Mouse (Mus musculus) ES-E14 (cell line): ENCODE data around the gene Tnfsf13b.

Experiments
- HCFC1 ChIP-seq: IDR thresholded peaks from 2 replicates; pipeline ENCODE4 v1.6.1; 2012; ENCODE audit warnings: low read length, inconsistent platforms, borderline replicate concordance; ENCODE audit not compliant: insufficient read depth
- ZNF384 ChIP-seq: IDR thresholded peaks from 2 replicates; pipeline ENCODE4 v1.6.1; 2012; ENCODE audit warnings: low read depth, low read length, inconsistent platforms

DNA sequence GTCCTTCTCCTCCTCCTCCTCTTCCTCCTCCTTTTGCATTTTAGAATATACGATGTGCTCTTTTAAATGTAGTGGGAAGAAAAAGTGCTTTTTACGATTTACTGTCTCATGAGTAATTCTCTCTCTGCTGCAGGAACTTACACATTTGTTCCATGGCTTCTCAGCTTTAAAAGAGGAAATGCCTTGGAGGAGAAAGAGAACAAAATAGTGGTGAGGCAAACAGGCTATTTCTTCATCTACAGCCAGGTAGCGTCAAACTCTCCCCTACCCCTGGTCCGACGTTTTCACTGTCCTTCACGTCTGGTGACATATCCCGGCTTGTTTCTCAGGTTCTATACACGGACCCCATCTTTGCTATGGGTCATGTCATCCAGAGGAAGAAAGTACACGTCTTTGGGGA is 24.9 kb downstream of the Tnfsf13b start:
- TF ChIP-seq ZNF384 (no peak), HCFC1 (no peak)
